Mouse (Mus musculus) heart, postnatal 0 days (tissue): ENCODE results near the gene Cfp. TPM values are rescaled to one million over a fixed set of nuclear protein-coding genes. Genes with fewer than 3 reads are reported as not detected.

Source experiments
- ATAC-seq: fragments of 200-750 bp; cut with Nextera tagmentation; 2 replicates; pipeline ENCODE4 v1.8.0; 2017; ENCODE audit warnings: low read depth, moderate number of reproducible peaks, moderate library complexity; ENCODE audit not compliant: insufficient read depth
- DNase-seq: peaks from one replicate; pipeline ENCODE4 v3.0.0-alpha.2; 2016; ENCODE audit warnings: low spot score
- H3K27ac ChIP-seq: fragments of 300-500 bp; sonication (generic); 2 replicates; pipeline ENCODE4 v1.5.1; 2014; ENCODE audit warnings: low read depth, mild to moderate bottlenecking
- H3K27me3 ChIP-seq: fragments of 300-500 bp; sonication (generic); 2 replicates; pipeline ENCODE4 v1.6.1; 2014; ENCODE audit warnings: low read length, mixed read lengths; ENCODE audit not compliant: control insufficient read depth, insufficient read depth
- H3K36me3 ChIP-seq: fragments of 300-500 bp; sonication (generic); replicated peaks from 2 replicates; pipeline ENCODE4 v1.6.1; 2014; ENCODE audit warnings: low read length, mixed read lengths; ENCODE audit not compliant: control insufficient read depth, insufficient read depth
- H3K4me1 ChIP-seq: fragments of 300-500 bp; sonication (generic); 2 replicates; pipeline ENCODE4 v1.6.1; 2014; ENCODE audit warnings: antibody characterized with exemption; ENCODE audit not compliant: control insufficient read depth, insufficient read depth
- H3K4me2 ChIP-seq: fragments of 300-500 bp; sonication (generic); 2 replicates; pipeline ENCODE4 v1.6.1; 2014; ENCODE audit warnings: low read depth, mild to moderate bottlenecking, low read length, moderate library complexity
- H3K4me3 ChIP-seq: fragments of 300-500 bp; sonication (generic); 2 replicates; pipeline ENCODE4 v1.5.1; 2014; ENCODE audit warnings: low read depth, low read length
- H3K9ac ChIP-seq: fragments of 300-500 bp; sonication (generic); replicated peaks from 2 replicates; pipeline ENCODE4 v1.6.1; 2014; ENCODE audit warnings: low read depth, low read length, mixed read lengths
- H3K9me3 ChIP-seq: fragments of 300-500 bp; sonication (generic); replicated peaks from 2 replicates; pipeline ENCODE4 v1.6.1; 2016; ENCODE audit warnings: low read length; ENCODE audit not compliant: control insufficient read depth
- CTCF ChIP-seq: IDR thresholded peaks from 2 replicates; pipeline ENCODE4 v1.5.1; 2016; ENCODE audit warnings: antibody characterized with exemption, control low read depth, low read depth
- EP300 ChIP-seq: IDR thresholded peaks from 2 replicates; pipeline ENCODE4 v1.6.1; 2016; ENCODE audit warnings: antibody characterized with exemption, low read depth
- WGBS: fragments of 180-500 bp; shearing (Covaris S2); extraction: QIAGEN DNeasy Blood & Tissue Kit; methylation state at CpG from one replicate; pipeline ENCODE4 v1.1.7; 2014; 5-methylcytosine and 5-hydroxymethylcytosine counted together
- polyA plus RNA-seq: library from polyadenylated mRNA; unstranded; fragments of >200 nt; fragmentation: Nextera tagmentation; extraction: Ambion mirVana; gene quantifications from 2 replicates; pipeline ENCODE4 v1.2.1, GENCODE M21; 2015
- total RNA-seq: library from RNA; depleted of rRNA; stranded (reverse); fragments of >200 nt; gene quantifications from 2 replicates; pipeline ENCODE4 v1.2.3, GENCODE M21; 2014; ENCODE audit warnings: low replicate concordance; rRNA removed

Cfp gene
- total and polyA plus RNA-seq, 2 experiments from 2014 or later, result 3.2 to 7.2 TPM

- Histone ChIP-seq H3K9me3 (no peaks in the 10 kb centered on the region), H3K36me3 (no peaks in the 10 kb centered on the region), H3K4me3 (peak overlapping the region; percentile 36), H3K4me1 (no peaks in the 10 kb centered on the region), H3K27me3 (peaks cover 18% of the 10 kb centered on the region; the same call in 1 of the 2 replicates), H3K27ac (no peak overlapping the region), H3K9ac (no peak overlapping the region), H3K4me2 (peak overlapping the region; percentile 64)
- 22% methylated on average over 36 of the region's 49 CpGs for WGBS
- no peak for TF ChIP-seq EP300
- no peak for TF ChIP-seq CTCF
- ATAC-seq, result peak; percentile 6; the same call in 1 of the 2 replicates
- no peak for DNase-seq
These were observed 11.0 kb downstream of the Cfp start for GRCm38 (mm10) chrX:20920249-20920843.

GRCm38 (mm10) chrX:20915075-20915474, 16.3 kb downstream of the Cfp start:
- H3K4me3 ChIP-seq, result no peak overlapping the region
- 0 out of 2 replicates have a peak, but pooled peaks cover 6% of the 10 kb centered on the region for H3K27me3 ChIP-seq
- H3K27ac ChIP-seq, result no peak overlapping the region
- ATAC-seq (no peak), DNase-seq (no peak)
- H3K9me3 ChIP-seq, result no peaks in the 10 kb centered on the region
- no peak overlapping the region for H3K9ac ChIP-seq
- H3K4me1 ChIP-seq, result no peaks in the 10 kb centered on the region
- TF ChIP-seq EP300, result no peak
- no peak for TF ChIP-seq CTCF
- H3K4me2 ChIP-seq, result no peak overlapping the region
- no peaks in the 10 kb centered on the region for H3K36me3 ChIP-seq

- H3K9ac ChIP-seq, result no peak overlapping the region
- H3K9me3 ChIP-seq, result no peaks in the 10 kb centered on the region
- ATAC-seq (no peak), DNase-seq (no peak)
- H3K27me3 ChIP-seq, result no peaks in the 10 kb centered on the region
- H3K27ac ChIP-seq, result no peak overlapping the region
- no peak overlapping the region for H3K4me2 ChIP-seq
- 67% methylated on average over 6 of the region's 6 CpGs for WGBS
- H3K4me1 ChIP-seq, result no peaks in the 10 kb centered on the region
- H3K4me3 ChIP-seq, result no peak overlapping the region
- no peaks in the 10 kb centered on the region for H3K36me3 ChIP-seq
- TF ChIP-seq CTCF (no peak), EP300 (no peak)
These were observed 17.6 kb downstream of the Cfp start for GRCm38 (mm10) chrX:20913726-20914125.

- Histone ChIP-seq H3K9ac (no peak overlapping the region), H3K27me3 (no peaks in the 10 kb centered on the region), H3K9me3 (no peaks in the 10 kb centered on the region), H3K27ac (no peak overlapping the region), H3K4me2 (no peak overlapping the region), H3K4me3 (no peak overlapping the region), H3K4me1 (no peaks in the 10 kb centered on the region), H3K36me3 (no peaks in the 10 kb centered on the region)
- ATAC-seq (no peak), DNase-seq (no peak)
- WGBS, result 30% methylated on average over 3 of the region's 3 CpGs
- TF ChIP-seq EP300 (no peak), CTCF (no peak)
These were observed 21.3 kb downstream of the Cfp start for GRCm38 (mm10) chrX:20910074-20910473.

Other genes starting within 250 kb of the Cfp start
- gene Cdk16, start 243.6 kb downstream of the Cfp start, total RNA-seq, result 154 and 171 TPM in 2 replicates
- gene Cdk16, start 243.6 kb downstream of the Cfp start, polyA plus RNA-seq, result 83.1 and 83.4 TPM in 2 replicates
- 20.8 and 28.8 TPM in 2 replicates for gene Usp11, start 227.6 kb downstream of the Cfp start, total RNA-seq
- 10.2 and 11.4 TPM in 2 replicates for gene Usp11, start 227.6 kb downstream of the Cfp start, polyA plus RNA-seq
- 147 and 163 TPM in 2 replicates for gene Araf, start 133.7 kb downstream of the Cfp start, total RNA-seq
- 88.7 and 89.5 TPM in 2 replicates for gene Araf, start 133.7 kb downstream of the Cfp start, polyA plus RNA-seq
- gene Timp1, start 61.4 kb downstream of the Cfp start, total RNA-seq, result 25.3 and 36.8 TPM in 2 replicates
- 29.9 and 30.8 TPM in 2 replicates for gene Timp1, start 61.4 kb downstream of the Cfp start, polyA plus RNA-seq
- gene Syn1, start 10.6 kb downstream of the Cfp start, total RNA-seq, result 0.50 TPM in 1 of 2 replicates, not detected in the other
- 0.16 TPM in 1 of 2 replicates, not detected in the other for gene Syn1, start 10.6 kb downstream of the Cfp start, polyA plus RNA-seq
- 21.7 and 22.8 TPM in 2 replicates for gene Elk1, start 19.1 kb upstream of the Cfp start, total RNA-seq
- 6.6 and 7.0 TPM in 2 replicates for gene Elk1, start 19.1 kb upstream of the Cfp start, polyA plus RNA-seq
- 35.1 and 71.3 TPM in 2 replicates for gene Uxt, start 30.5 kb upstream of the Cfp start, total RNA-seq
- 78.7 and 78.9 TPM in 2 replicates for gene Uxt, start 30.5 kb upstream of the Cfp start, polyA plus RNA-seq
- 2.4 and 5.4 TPM in 2 replicates for gene Zfp182, start 130.8 kb upstream of the Cfp start, total RNA-seq
- gene Zfp182, start 130.8 kb upstream of the Cfp start, polyA plus RNA-seq, result 2.2 and 2.7 TPM in 2 replicates
- not detected in 2 replicates for gene Spaca5, start 136.9 kb upstream of the Cfp start, total RNA-seq
- gene Spaca5, start 136.9 kb upstream of the Cfp start, polyA plus RNA-seq, result not detected in 2 replicates
- 0.35 TPM in 1 of 2 replicates, not detected in the other for gene Zfp300, start 158.0 kb upstream of the Cfp start, total RNA-seq
- 0.22 and 0.51 TPM in 2 replicates for gene Zfp300, start 158.0 kb upstream of the Cfp start, polyA plus RNA-seq
- gene Ssxa1, start 184.3 kb upstream of the Cfp start, total RNA-seq, result not detected in 2 replicates
- not detected in 2 replicates for gene Ssxa1, start 184.3 kb upstream of the Cfp start, polyA plus RNA-seq
- not detected in 2 replicates for gene Gm21876, start 244.1 kb upstream of the Cfp start, total RNA-seq
- gene Gm21876, start 244.1 kb upstream of the Cfp start, polyA plus RNA-seq, result not detected in 2 replicates